Mouse (Mus musculus): ENCODE measurements around the gene Tmem161a. TPM values are rescaled to one million over a fixed set of nuclear protein-coding genes. Genes with fewer than 3 reads are reported as not detected.

Gene Tmem161a
- polyA plus RNA-seq, 1 experiment: 57.8 TPM

DNA sequence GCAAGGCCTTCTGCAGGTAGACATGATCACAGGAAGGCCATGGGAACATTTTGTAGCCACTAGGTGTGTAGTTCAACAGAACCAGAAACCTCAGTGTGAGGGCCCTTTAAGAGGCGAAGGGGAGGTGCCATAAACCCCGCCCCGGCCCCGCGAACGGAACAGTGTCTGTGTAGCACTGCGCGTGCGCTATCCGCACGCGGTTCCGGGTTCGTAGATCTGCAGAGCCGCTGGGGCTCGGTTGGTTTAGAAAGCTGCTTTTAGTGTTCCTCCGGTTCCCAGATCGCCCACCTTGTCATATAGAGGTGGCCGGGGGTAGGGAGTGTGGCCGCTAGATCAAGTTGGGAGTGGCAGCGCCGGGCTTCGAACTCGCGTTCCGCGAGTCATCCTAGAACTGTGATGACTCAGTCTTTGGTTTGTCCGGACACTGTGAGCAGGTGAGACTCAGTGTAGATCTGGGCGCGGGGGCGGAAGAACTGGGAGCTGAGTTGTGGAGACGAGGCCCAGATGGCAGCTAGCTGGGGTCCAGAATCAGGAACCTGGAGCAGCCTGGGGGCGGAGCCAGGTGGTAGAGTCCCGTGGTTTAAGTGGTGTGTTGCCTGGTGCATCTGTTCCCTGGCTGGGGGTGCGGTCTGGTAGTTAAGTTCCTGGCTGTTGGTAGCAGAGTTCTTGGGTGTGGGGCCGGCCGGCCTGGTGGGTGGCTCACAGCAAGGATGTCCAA is 40.8 kb upstream of the Tmem161a start, which contains the start of gene Nr2c2ap:
Gene Nr2c2ap, plus strand, starts transcription at position 168 of the 718 bp plus-strand sequence.
- Histone ChIP-seq H3K79me2 (ENCODE audit: control insufficient read depth, insufficient read depth) (peaks cover 24% of the 10 kb centered on the region), H3K4me3 (ENCODE audit: insufficient read depth, poor library complexity, severe bottlenecking) (peak within 1 kb of the TSS; percentile 95), H3K36me3 (ENCODE audit: control insufficient read depth, insufficient read depth) (peaks cover 9% of the 10 kb centered on the region), H3K79me3 (ENCODE audit: low read depth) (peaks cover 5% of the 10 kb centered on the region), H3K27me3 (ENCODE audit: control insufficient read depth, insufficient read depth, insufficient read length) (peaks cover under 1% of the 10 kb centered on the region), H3ac (ENCODE audit: control insufficient read depth, insufficient read length, low read depth) (peak within 1 kb of the TSS; percentile 68)
- TF ChIP-seq MAX (IDR thresholded peaks at IDR 0.05) (no peak), CTCF (IDR thresholded peaks at IDR 0.05; ENCODE audit: control insufficient read depth, insufficient read depth, insufficient read length) (no peak), USF1 (IDR thresholded peaks at IDR 0.05; ENCODE audit: low read depth) (no peak), CEBPB (IDR thresholded peaks at IDR 0.05; ENCODE audit: low read depth) (no peak), MYOG (IDR thresholded peaks at IDR 0.05; ENCODE audit: control insufficient read depth, extremely low read depth, insufficient read length) (no peak), MYOD1 (IDR thresholded peaks at IDR 0.05; ENCODE audit: control insufficient read depth, insufficient read length, low read depth) (no peak), FOSL1 (IDR thresholded peaks at IDR 0.05; ENCODE audit: insufficient read depth, low read length, poor library complexity, severe bottlenecking) (no peak)

DNA sequence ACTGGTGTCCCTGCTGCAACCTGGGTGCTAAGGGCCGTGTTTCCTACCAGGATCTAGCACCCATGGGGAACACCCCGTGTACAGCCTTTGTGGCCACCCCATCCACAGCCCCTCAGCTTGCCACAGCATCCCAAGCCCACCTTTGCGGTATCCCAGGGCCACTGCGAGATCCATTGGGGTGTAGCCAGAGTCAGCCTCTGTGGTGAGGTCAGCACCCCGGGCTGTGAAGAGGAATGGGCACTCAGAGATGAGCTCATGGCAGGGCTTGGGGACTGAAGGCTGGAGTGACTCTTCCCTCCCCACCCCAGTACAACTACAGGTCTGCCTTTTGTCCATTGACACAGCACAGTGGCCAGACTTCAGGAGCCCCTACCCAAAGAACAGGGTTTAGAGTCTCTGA is 38.1 kb upstream of the Tmem161a start:
- Histone ChIP-seq H3K27me3 (ENCODE audit: control insufficient read depth, insufficient read depth, insufficient read length) (no peaks in the 10 kb centered on the region), H3K79me3 (ENCODE audit: low read depth) (peaks cover 5% of the 10 kb centered on the region), H3K79me2 (ENCODE audit: control insufficient read depth, insufficient read depth) (peaks cover 24% of the 10 kb centered on the region), H3ac (ENCODE audit: control insufficient read depth, insufficient read length, low read depth) (no peak overlapping the region), H3K4me3 (ENCODE audit: insufficient read depth, poor library complexity, severe bottlenecking) (no peak overlapping the region), H3K36me3 (ENCODE audit: control insufficient read depth, insufficient read depth) (peaks cover 9% of the 10 kb centered on the region)
- no peak for TF ChIP-seq CTCF (IDR thresholded peaks at IDR 0.05; ENCODE audit: control insufficient read depth, insufficient read depth, insufficient read length)
- TF ChIP-seq CEBPB (IDR thresholded peaks at IDR 0.05; ENCODE audit: low read depth): no peak
- TF ChIP-seq MYOG (IDR thresholded peaks at IDR 0.05; ENCODE audit: control insufficient read depth, extremely low read depth, insufficient read length): no peak
- no peak for TF ChIP-seq FOSL1 (IDR thresholded peaks at IDR 0.05; ENCODE audit: insufficient read depth, low read length, poor library complexity, severe bottlenecking)
- TF ChIP-seq MAX (IDR thresholded peaks at IDR 0.05): no peak
- TF ChIP-seq MYOD1 (IDR thresholded peaks at IDR 0.05; ENCODE audit: control insufficient read depth, insufficient read length, low read depth): no peak
- TF ChIP-seq USF1 (IDR thresholded peaks at IDR 0.05; ENCODE audit: low read depth): no peak

- no peak overlapping the region for H3ac ChIP-seq (ENCODE audit: control insufficient read depth, insufficient read length, low read depth)
- peaks cover 9% of the 10 kb centered on the region for H3K36me3 ChIP-seq (ENCODE audit: control insufficient read depth, insufficient read depth)
- H3K4me3 ChIP-seq (ENCODE audit: insufficient read depth, poor library complexity, severe bottlenecking): no peak overlapping the region
- H3K79me3 ChIP-seq (ENCODE audit: low read depth): peaks cover 6% of the 10 kb centered on the region
- TF ChIP-seq CTCF (IDR thresholded peaks at IDR 0.05; ENCODE audit: control insufficient read depth, insufficient read depth, insufficient read length) (no peak), FOSL1 (IDR thresholded peaks at IDR 0.05; ENCODE audit: insufficient read depth, low read length, poor library complexity, severe bottlenecking) (no peak), USF1 (IDR thresholded peaks at IDR 0.05; ENCODE audit: low read depth) (no peak), MYOG (IDR thresholded peaks at IDR 0.05; ENCODE audit: control insufficient read depth, extremely low read depth, insufficient read length) (no peak), CEBPB (IDR thresholded peaks at IDR 0.05; ENCODE audit: low read depth) (no peak)
- H3K27me3 ChIP-seq (ENCODE audit: control insufficient read depth, insufficient read depth, insufficient read length): no peaks in the 10 kb centered on the region
- peaks cover 25% of the 10 kb centered on the region for H3K79me2 ChIP-seq (ENCODE audit: control insufficient read depth, insufficient read depth)
Observed at GRCm38 (mm10) chr8:70134931-70135330, 37.2 kb upstream of the Tmem161a start.

GRCm38 (mm10) chr8:70136591-70136990 is 35.6 kb upstream of the Tmem161a start:
- peaks cover 32% of the 10 kb centered on the region for H3K79me2 ChIP-seq (ENCODE audit: control insufficient read depth, insufficient read depth)
- H3K27me3 ChIP-seq (ENCODE audit: control insufficient read depth, insufficient read depth, insufficient read length): no peaks in the 10 kb centered on the region
- H3K4me3 ChIP-seq (ENCODE audit: insufficient read depth, poor library complexity, severe bottlenecking): no peak overlapping the region
- no peak for TF ChIP-seq MYOD1 (IDR thresholded peaks at IDR 0.05; ENCODE audit: control insufficient read depth, insufficient read length, low read depth)
- H3ac ChIP-seq (ENCODE audit: control insufficient read depth, insufficient read length, low read depth): no peak overlapping the region
- H3K79me3 ChIP-seq (ENCODE audit: low read depth): peaks cover 8% of the 10 kb centered on the region
- H3K36me3 ChIP-seq (ENCODE audit: control insufficient read depth, insufficient read depth): peaks cover 9% of the 10 kb centered on the region

DNA sequence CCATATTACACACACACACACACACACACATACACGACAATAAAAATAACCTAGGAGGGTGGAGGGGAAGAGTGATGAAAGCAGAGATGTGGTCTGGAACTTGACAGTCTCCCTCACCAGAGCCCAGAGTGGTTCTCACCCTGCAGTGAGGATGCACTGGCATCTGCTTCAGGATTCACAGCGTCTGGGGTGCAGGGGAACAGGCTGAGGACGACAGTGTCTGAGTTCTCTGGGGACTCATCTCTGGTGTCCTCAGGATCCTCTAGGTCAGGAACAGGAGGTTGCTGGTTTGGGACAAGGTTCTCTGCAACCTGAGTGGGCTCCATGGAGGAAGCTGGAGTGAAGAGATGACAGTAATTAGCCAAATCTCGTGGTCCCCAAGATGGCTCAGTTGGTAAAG is 34.3 kb upstream of the Tmem161a start:
- H3K4me3 ChIP-seq (ENCODE audit: insufficient read depth, poor library complexity, severe bottlenecking): no peak overlapping the region

More for the DNA sequence above, 34.3 kb upstream of the Tmem161a start:
- Histone ChIP-seq H3K79me3 (ENCODE audit: low read depth) (peaks cover 8% of the 10 kb centered on the region), H3K79me2 (ENCODE audit: control insufficient read depth, insufficient read depth) (peaks cover 19% of the 10 kb centered on the region), H3K36me3 (ENCODE audit: control insufficient read depth, insufficient read depth) (peaks cover 9% of the 10 kb centered on the region), H3K27me3 (ENCODE audit: control insufficient read depth, insufficient read depth, insufficient read length) (no peaks in the 10 kb centered on the region), H3ac (ENCODE audit: control insufficient read depth, insufficient read length, low read depth) (peak overlapping the region; percentile 40)
- TF ChIP-seq FOSL1 (IDR thresholded peaks at IDR 0.05; ENCODE audit: insufficient read depth, low read length, poor library complexity, severe bottlenecking) (no peak), CEBPB (IDR thresholded peaks at IDR 0.05; ENCODE audit: low read depth) (no peak), MAX (IDR thresholded peaks at IDR 0.05) (no peak), CTCF (IDR thresholded peaks at IDR 0.05; ENCODE audit: control insufficient read depth, insufficient read depth, insufficient read length) (no peak)
